Mouse (Mus musculus) left cerebral cortex, adult 2 months (tissue): ENCODE measurements around the gene 1700007K13Rik. TPM values are rescaled to one million over a fixed set of nuclear protein-coding genes. Genes with fewer than 3 reads are reported as not detected.
"Not testable (repeated sequence)": the region's sequence is repeated elsewhere in the genome, so short reads cannot be mapped to it uniquely, and the experiment has no call there.

ENCODE experiments used
- DNase-seq, 2 experiments: peaks; one replicate each; pipeline ENCODE4 v3.0.0; 2021 to 2022; ENCODE audit warnings: low spot score in 2 of 2, mixed read lengths in 1 of 2; ENCODE audit errors: extremely low spot score in 1 of 2
- H3K27ac ChIP-seq: fragments of 200-600 bp; 2 replicates; pipeline ENCODE4 v1.8.1; 2022
- H3K4me3 ChIP-seq: fragments of 200-600 bp; 2 replicates; pipeline ENCODE4 v1.8.1; 2022
- CTCF ChIP-seq: fragments of 200-600 bp; IDR thresholded peaks from 2 replicates; pipeline ENCODE4 v1.8.1; 2022; ENCODE audit warnings: antibody characterized with exemption, mild to moderate bottlenecking, moderate library complexity
- intact Hi-C: fragments of 180-260 bp; cut with DNase I; formaldehyde crosslinking; loops from one replicate; pipeline ENCODE4 v1.15.1; 2025
- long read RNA-seq, 2 experiments: library from polyadenylated mRNA; stranded (forward); transcript quantifications; one replicate each; pipeline ENCODE4 v2.0.0; 2021; ENCODE audit warnings: borderline mapping rate in 2 of 2
- total RNA-seq, 2 experiments: library from RNA; stranded (reverse); gene quantifications; 2 replicates each; pipeline ENCODE4 v1.2.3; 2021

The 1700007K13Rik gene
- 1 to 10 TPM; 4.2 TPM for total RNA-seq
- long read RNA-seq, experiment 1, partial matches to known transcripts: 0 of 1 reads
- long read RNA-seq, experiment 1, other reads (novel, unspliced or antisense): 0 of 1 reads
- long read RNA-seq, experiment 2: 0 reads

- TF ChIP-seq CTCF: no peak
- peak; percentile 71 to 77 for DNase-seq
- Histone ChIP-seq H3K27ac (peak within 1 kb of the TSS; percentile 69; the same call in 1 of the 2 replicates), H3K4me3 (peak within 1 kb of the TSS; percentile 41)
- intact Hi-C loops: loop anchor here (2.0 to 10.0 kb wide), 2 partner anchors 695 to 921 kb away; no protein-coding TSS in a partner anchor
Measured at GRCm38 (mm10) chr2:28465836-28466518, at the start of gene 1700007K13Rik. Gene 1700007K13Rik (minus strand): TSS chr2:28466332.

GRCm38 (mm10) chr2:28514489-28514888 is 48.4 kb upstream of the 1700007K13Rik start:
- H3K4me3 ChIP-seq: peak overlapping the region; percentile 62
- H3K27ac ChIP-seq: peak overlapping the region; percentile 71; the same call in 1 of the 2 replicates
- DNase-seq: peak; percentile 80 to 89
- TF ChIP-seq CTCF: peak; percentile 87
- intact Hi-C loops: loop anchor here (1.0 kb wide), 2 partner anchors 33 to 71 kb away; no protein-coding TSS in a partner anchor

DNA sequence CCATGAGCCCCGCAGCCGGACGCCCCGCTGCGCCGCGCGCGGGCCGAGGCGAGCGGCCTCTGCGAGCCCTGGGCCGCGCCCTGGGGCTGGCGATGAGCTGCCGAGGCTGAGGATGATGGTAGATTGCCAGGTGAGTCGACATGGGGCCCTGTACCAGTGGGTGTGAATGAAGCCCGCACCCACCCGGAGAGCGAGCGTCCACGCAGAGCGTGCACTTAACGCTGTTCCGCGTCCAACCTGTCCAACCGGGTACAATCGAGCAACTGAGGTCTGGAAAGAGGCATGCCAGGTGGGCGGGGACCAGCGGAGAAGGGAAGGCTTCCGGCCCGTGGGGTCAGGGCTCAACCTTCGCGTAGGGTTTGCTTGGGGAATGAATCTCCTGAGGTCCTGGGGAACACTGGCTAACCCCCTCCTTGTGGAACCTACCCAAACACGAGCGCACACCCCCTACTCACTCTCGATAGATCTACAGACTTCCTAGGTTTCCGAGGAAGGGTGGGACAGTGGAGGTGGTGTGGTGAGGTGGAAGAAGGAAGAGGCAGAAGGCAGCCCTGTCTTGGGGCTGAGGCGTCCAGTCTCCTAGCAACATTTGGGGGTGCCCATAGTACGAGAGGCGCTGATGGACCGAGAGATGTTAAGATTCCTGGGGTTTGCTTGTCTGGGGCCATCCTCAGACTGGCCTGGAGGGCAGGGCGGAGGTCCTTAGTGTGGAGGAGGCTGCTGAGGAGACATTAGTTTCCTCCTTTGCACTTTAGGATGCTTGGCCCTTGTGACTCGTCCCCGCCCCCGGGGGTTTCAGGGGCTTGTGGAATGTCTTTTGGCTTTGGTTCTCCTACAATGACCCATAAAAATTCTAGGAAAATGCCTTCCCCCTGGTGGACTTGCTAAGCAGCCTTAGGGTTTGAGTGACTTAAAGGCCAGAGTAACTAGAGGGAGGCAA is 47.6 kb upstream of the 1700007K13Rik start:
- intact Hi-C loops: loop anchor here (1.0 kb wide), 2 partner anchors 34 to 72 kb away; no protein-coding TSS in a partner anchor
- peak in 1 of 2 experiments; percentile 55 for DNase-seq

GRCm38 (mm10) chr2:28512798-28513401 is 46.8 kb upstream of the 1700007K13Rik start, which contains the start of gene Ralgds:
Gene Ralgds (plus strand): TSS chr2:28513125.
- intact Hi-C loops: no loop called here
- peak within 1 kb of the TSS; percentile 62 for H3K4me3 ChIP-seq
- H3K27ac ChIP-seq: peak within 1 kb of the TSS; percentile 71
- TF ChIP-seq CTCF: peak; percentile 20; the same call in 1 of the 2 replicates
- DNase-seq: peak; percentile 54 to 62

More for the DNA sequence above, 47.6 kb upstream of the 1700007K13Rik start:
- TF ChIP-seq CTCF: no peak
- peak overlapping the region; percentile 62 for H3K4me3 ChIP-seq
- peak overlapping the region; percentile 71 for H3K27ac ChIP-seq

DNA sequence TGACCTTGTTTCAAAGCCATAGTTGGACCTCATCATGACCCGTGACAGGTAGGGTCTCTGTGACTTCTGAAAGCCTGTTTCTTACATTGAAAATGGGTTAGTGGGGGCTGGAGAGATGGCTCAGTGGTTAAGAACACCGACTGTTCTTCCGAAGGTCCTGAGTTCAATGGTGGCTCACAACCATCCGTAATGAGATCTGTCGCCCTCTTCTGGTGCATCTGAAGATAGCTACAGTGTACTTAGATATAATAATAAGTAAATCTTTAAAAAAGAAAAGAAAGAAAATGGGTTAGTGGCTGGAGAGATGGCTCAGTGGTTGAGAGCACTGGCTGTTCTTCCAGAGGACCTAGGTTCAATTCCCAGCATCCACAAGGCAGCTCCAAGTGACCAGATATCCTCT is 45.5 kb upstream of the 1700007K13Rik start:
- TF ChIP-seq CTCF: peak; percentile 41
- intact Hi-C loops, DNase-seq, H3K4me3 ChIP-seq, H3K27ac ChIP-seq: not testable (repeated sequence)

GRCm38 (mm10) chr2:28506291-28506690 is 40.2 kb upstream of the 1700007K13Rik start:
- no peak overlapping the region for H3K27ac ChIP-seq
- no peak overlapping the region for H3K4me3 ChIP-seq
- no peak for DNase-seq
- intact Hi-C loops: no loop called here
- TF ChIP-seq CTCF: no peak

- Histone ChIP-seq H3K27ac (no peak within 1 kb of the TSS), H3K4me3 (no peak within 1 kb of the TSS)
- no peak for DNase-seq
- intact Hi-C loops: no loop called here
- no peak for TF ChIP-seq CTCF
Measured at GRCm38 (mm10) chr2:28505795-28506194, 39.7 kb upstream of the 1700007K13Rik start, which contains the start of gene Gm10134. Gene Gm10134 (plus strand): TSS chr2:28506095.

GRCm38 (mm10) chr2:28504676-28505075 is 38.5 kb upstream of the 1700007K13Rik start:
- no peak for TF ChIP-seq CTCF
- no peak for DNase-seq
- Histone ChIP-seq H3K27ac (no peak overlapping the region), H3K4me3 (no peak overlapping the region)
- intact Hi-C loops: no loop called here

DNA sequence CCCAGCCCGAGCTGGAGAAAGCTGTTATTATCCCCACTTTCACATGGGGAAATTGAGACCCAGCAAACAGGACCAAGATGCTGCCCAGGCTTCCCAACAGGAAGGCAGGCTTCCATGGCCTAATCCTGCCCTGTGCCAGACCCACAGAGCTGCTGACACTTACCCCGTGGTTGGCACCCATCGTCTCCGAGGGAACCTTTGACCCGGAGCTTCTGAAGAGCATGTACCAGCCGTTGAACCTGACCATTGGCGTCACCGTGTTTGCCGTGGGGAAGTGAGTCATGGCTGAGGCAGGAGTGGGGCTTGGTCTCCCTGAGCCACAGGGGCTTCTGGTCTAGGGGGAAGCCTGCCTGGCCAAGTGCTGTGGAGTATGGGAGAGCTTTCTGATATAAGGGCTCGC is 36.9 kb upstream of the 1700007K13Rik start:
- TF ChIP-seq CTCF: no peak
- intact Hi-C loops: no loop called here
- DNase-seq: no peak
- Histone ChIP-seq H3K4me3 (no peak overlapping the region), H3K27ac (no peak overlapping the region)

DNA sequence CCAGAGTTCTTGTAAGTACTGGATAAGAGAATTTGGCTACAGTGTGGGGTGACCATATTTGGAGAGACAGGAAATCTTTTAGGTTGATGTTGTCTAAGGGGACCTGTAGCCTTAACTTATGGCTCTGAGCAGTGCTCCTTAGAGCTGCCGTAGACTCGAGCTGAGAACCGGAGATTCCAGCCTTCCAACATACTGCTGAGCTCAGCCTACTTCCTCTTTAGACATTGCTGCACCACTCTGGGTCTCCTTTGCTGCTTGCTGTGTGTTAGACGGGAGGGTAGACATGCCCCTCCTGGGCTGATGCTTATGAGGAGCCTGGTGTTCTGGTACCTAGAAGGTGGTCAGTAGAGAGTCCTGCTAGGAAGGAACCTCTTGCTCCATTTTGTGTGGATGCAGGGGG is 32.3 kb upstream of the 1700007K13Rik start:
- TF ChIP-seq CTCF: no peak

DNA sequence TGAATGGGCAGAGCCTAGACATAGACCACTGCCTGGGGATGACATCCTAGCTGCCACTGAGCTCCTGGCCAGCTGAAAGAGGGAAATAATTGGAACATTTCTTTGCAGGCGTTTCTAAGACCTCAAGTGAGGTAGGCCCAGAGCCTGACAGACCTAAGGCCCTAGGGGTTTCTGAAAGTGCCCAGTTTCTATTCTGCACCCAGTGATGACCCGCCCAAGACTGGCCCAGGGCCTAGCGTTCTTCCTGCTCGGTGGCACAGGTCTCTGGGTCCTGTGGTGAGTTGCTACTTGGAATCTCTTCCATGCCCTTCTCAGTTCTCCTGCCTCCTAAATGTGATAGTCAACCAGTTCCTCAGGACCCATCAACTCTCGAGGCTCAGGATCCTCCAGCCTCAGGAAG is 31.4 kb upstream of the 1700007K13Rik start:
- TF ChIP-seq CTCF: no peak
- Histone ChIP-seq H3K27ac (no peak overlapping the region), H3K4me3 (no peak overlapping the region)
- peak; percentile 3 to 6 for DNase-seq
- intact Hi-C loops: no loop called here

More for the DNA sequence above, 32.3 kb upstream of the 1700007K13Rik start:
- H3K4me3 ChIP-seq: no peak overlapping the region
- no peak overlapping the region for H3K27ac ChIP-seq
- intact Hi-C loops: no loop called here
- peak; percentile 2 to 4 for DNase-seq
